Mouse (Mus musculus): ENCODE data around the gene Gfy. TPM values are rescaled to one million over a fixed set of nuclear protein-coding genes. Genes with fewer than 3 reads are reported as not detected.

Gene Gfy
- polyA plus RNA-seq, 1 experiment from 2014 or later: not detected

DNA sequence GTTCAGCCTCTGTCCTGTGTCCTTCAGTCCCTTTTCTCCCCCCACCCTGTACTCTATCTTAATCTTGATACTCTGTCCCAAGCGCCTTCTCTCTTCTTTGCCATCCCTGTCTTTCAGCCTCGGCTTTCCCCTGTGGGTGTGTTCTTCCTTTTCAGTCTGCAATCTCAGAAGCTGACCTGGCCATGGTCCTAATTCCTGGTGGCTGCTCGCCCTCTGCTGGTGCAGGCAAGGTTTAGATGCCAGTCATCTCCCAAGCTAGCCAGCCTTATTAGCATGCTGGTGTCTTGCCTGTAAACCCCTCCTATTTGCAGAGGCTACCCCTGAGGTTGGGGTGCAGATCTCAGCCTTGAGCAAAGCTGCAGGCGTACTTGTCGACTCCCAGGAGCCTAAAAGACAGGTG, 19.1 kb upstream of the Gfy start:
- Histone ChIP-seq H3K9ac (replicated peaks; ENCODE audit: low read depth, low read length) (no peak overlapping the region), H3K36me3 (ENCODE audit: control insufficient read depth, insufficient read depth, low read length) (no peaks in the 10 kb centered on the region), H3K27me3 (ENCODE audit: control insufficient read depth, insufficient read depth, low read length) (no peaks in the 10 kb centered on the region), H3K4me2 (replicated peaks; ENCODE audit: low read depth, low read length) (no peak overlapping the region), H3K27ac (ENCODE audit: low read length) (no peak overlapping the region), H3K9me3 (ENCODE audit: control insufficient read depth, low read depth, low read length) (no peaks in the 10 kb centered on the region), H3K4me3 (ENCODE audit: low read depth, low read length) (no peak overlapping the region), H3K4me1 (ENCODE audit: control insufficient read depth, insufficient read depth, low read length) (no peaks in the 10 kb centered on the region)
- 9% methylated on average over 5 of the region's 5 CpGs for WGBS
- ATAC-seq (ENCODE audit: insufficient number of reproducible peaks, insufficient read depth, low FRiP score, low read depth): no peak

DNA sequence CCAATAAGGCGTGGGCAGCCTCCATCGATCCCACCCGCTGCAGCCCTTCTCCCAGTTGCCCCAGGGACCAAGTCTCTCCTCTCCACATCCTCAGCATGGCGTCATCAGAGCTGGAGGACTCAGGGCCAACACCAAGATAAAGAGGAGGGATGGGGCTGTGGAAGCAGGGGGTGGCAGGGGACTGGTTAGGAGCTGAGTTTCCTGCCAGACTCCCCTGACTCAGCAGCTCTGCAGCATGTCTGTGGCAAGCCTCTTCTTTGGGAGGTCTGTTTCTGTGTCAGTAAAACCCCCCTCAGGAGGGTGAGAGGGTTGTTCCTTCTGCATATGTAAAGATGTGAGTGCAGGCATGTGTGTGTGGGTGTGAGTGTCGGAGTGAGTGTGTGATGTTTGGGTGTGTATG, 17.6 kb upstream of the Gfy start:
- no peaks in the 10 kb centered on the region for H3K27me3 ChIP-seq (ENCODE audit: control insufficient read depth, insufficient read depth, low read length)
- no peaks in the 10 kb centered on the region for H3K36me3 ChIP-seq (ENCODE audit: control insufficient read depth, insufficient read depth, low read length)
- H3K27ac ChIP-seq (ENCODE audit: low read length): no peak overlapping the region
- no peak overlapping the region for H3K9ac ChIP-seq (replicated peaks; ENCODE audit: low read depth, low read length)
- no peak overlapping the region for H3K4me3 ChIP-seq (ENCODE audit: low read depth, low read length)
- 67% methylated on average over 5 of the region's 5 CpGs for WGBS
- ATAC-seq (ENCODE audit: insufficient number of reproducible peaks, insufficient read depth, low FRiP score, low read depth): no peak
- no peak overlapping the region for H3K4me2 ChIP-seq (replicated peaks; ENCODE audit: low read depth, low read length)
- peaks cover 2% of the 10 kb centered on the region; the same call in 1 of the 2 replicates for H3K4me1 ChIP-seq (ENCODE audit: control insufficient read depth, insufficient read depth, low read length)
- no peaks in the 10 kb centered on the region for H3K9me3 ChIP-seq (ENCODE audit: control insufficient read depth, low read depth, low read length)

- Histone ChIP-seq H3K4me3 (ENCODE audit: low read depth, low read length) (no peak overlapping the region), H3K4me1 (ENCODE audit: control insufficient read depth, insufficient read depth, low read length) (peaks cover 6% of the 10 kb centered on the region; the same call in 1 of the 2 replicates), H3K36me3 (ENCODE audit: control insufficient read depth, insufficient read depth, low read length) (no peaks in the 10 kb centered on the region), H3K27me3 (ENCODE audit: control insufficient read depth, insufficient read depth, low read length) (no peaks in the 10 kb centered on the region), H3K9ac (replicated peaks; ENCODE audit: low read depth, low read length) (no peak overlapping the region), H3K9me3 (ENCODE audit: control insufficient read depth, low read depth, low read length) (no peaks in the 10 kb centered on the region), H3K4me2 (replicated peaks; ENCODE audit: low read depth, low read length) (no peak overlapping the region), H3K27ac (ENCODE audit: low read length) (no peak overlapping the region)
- ATAC-seq (ENCODE audit: insufficient number of reproducible peaks, insufficient read depth, low FRiP score, low read depth): no peak
- 89% methylated on average over 4 of the region's 4 CpGs for WGBS
These were observed 16.8 kb upstream of the Gfy start for GRCm38 (mm10) chr7:45196176-45196535.

DNA sequence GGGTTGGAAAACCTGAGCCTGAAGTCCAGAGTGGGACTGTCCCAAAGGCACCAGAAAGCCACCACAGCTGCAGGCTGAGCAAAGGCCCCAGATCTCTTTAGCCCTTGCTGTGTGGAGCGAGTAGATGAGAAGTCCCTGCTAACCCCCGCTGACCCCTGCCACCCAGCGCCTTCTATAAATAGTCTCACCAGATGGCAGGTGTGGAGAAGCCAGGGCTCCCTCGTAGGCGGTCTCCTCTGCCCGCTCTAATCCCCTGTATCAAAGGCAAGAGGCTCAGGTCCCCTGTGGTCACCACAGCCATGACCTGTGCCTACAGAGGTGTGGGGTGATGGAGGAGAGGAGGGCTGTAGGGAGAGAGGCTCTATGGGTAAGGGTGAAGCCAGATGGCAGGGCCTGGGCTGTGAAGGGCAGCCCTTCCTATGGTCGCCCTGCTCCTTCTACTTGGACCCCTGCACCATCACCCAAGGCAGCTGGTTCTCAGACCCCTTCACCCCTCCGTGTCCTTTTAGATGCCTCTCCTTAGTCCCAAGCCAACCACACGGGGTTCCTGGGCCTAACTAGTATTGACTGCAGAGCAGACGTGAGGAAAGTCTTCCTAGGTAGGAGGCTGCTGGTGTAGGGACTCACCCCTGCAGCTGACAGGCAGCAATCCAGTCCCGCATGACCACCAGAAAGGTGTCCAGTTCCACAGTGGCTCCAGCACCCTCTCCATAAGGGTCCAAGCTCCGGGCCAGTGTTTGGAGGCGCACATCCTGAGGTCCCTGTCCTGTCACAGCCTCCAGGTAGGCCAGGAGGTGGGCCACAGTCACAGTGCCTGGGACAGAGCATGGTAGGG, 16.2 kb upstream of the Gfy start:
- Histone ChIP-seq H3K4me2 (replicated peaks; ENCODE audit: low read depth, low read length) (no peak overlapping the region), H3K9me3 (ENCODE audit: control insufficient read depth, low read depth, low read length) (no peaks in the 10 kb centered on the region), H3K27ac (ENCODE audit: low read length) (no peak overlapping the region), H3K4me3 (ENCODE audit: low read depth, low read length) (no peak overlapping the region), H3K9ac (replicated peaks; ENCODE audit: low read depth, low read length) (no peak overlapping the region), H3K4me1 (ENCODE audit: control insufficient read depth, insufficient read depth, low read length) (peaks cover 6% of the 10 kb centered on the region; the same call in 1 of the 2 replicates), H3K36me3 (ENCODE audit: control insufficient read depth, insufficient read depth, low read length) (no peaks in the 10 kb centered on the region), H3K27me3 (ENCODE audit: control insufficient read depth, insufficient read depth, low read length) (no peaks in the 10 kb centered on the region)
- no peak for ATAC-seq (ENCODE audit: insufficient number of reproducible peaks, insufficient read depth, low FRiP score, low read depth)
- WGBS: 55% methylated on average over 13 of the region's 13 CpGs

GRCm38 (mm10) chr7:45193871-45194785, 14.8 kb upstream of the Gfy start:
- no peak for ATAC-seq (ENCODE audit: insufficient number of reproducible peaks, insufficient read depth, low FRiP score, low read depth)
- peaks cover 6% of the 10 kb centered on the region; the same call in 1 of the 2 replicates for H3K4me1 ChIP-seq (ENCODE audit: control insufficient read depth, insufficient read depth, low read length)
- H3K9ac ChIP-seq (replicated peaks; ENCODE audit: low read depth, low read length): no peak overlapping the region
- WGBS: 65% methylated on average over 17 of the region's 17 CpGs
- no peak overlapping the region for H3K4me3 ChIP-seq (ENCODE audit: low read depth, low read length)
- H3K36me3 ChIP-seq (ENCODE audit: control insufficient read depth, insufficient read depth, low read length): no peaks in the 10 kb centered on the region
- H3K27me3 ChIP-seq (ENCODE audit: control insufficient read depth, insufficient read depth, low read length): no peaks in the 10 kb centered on the region
- no peak overlapping the region for H3K27ac ChIP-seq (ENCODE audit: low read length)
- H3K9me3 ChIP-seq (ENCODE audit: control insufficient read depth, low read depth, low read length): no peaks in the 10 kb centered on the region
- no peak overlapping the region for H3K4me2 ChIP-seq (replicated peaks; ENCODE audit: low read depth, low read length)

DNA sequence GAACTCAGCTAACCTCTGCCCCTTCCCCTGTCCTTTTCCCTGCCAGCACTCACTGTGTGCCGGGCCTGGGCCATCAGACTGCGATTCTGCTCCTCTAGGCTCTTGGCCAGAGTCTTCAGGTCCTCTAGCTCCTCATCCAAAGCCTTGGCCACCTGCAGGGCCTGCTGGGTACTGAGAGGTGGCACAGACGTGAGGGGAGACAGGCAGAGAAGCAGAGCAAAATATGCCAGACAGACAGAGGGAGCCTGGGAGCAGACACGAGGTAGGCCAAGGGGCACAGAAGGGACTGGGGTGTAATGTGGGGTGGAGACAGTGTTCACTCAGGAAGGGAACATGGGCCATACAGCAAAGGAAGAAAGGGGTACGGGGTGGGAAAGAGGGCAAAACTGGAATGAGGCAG, 14.0 kb upstream of the Gfy start:
- Histone ChIP-seq H3K36me3 (ENCODE audit: control insufficient read depth, insufficient read depth, low read length) (no peaks in the 10 kb centered on the region), H3K4me3 (ENCODE audit: low read depth, low read length) (no peak overlapping the region), H3K27ac (ENCODE audit: low read length) (no peak overlapping the region), H3K27me3 (ENCODE audit: control insufficient read depth, insufficient read depth, low read length) (no peaks in the 10 kb centered on the region), H3K4me2 (replicated peaks; ENCODE audit: low read depth, low read length) (no peak overlapping the region), H3K4me1 (ENCODE audit: control insufficient read depth, insufficient read depth, low read length) (peaks cover 6% of the 10 kb centered on the region; the same call in 1 of the 2 replicates), H3K9ac (replicated peaks; ENCODE audit: low read depth, low read length) (no peak overlapping the region), H3K9me3 (ENCODE audit: control insufficient read depth, low read depth, low read length) (no peaks in the 10 kb centered on the region)
- WGBS: 49% methylated on average over 5 of the region's 5 CpGs
- no peak for ATAC-seq (ENCODE audit: insufficient number of reproducible peaks, insufficient read depth, low FRiP score, low read depth)

DNA sequence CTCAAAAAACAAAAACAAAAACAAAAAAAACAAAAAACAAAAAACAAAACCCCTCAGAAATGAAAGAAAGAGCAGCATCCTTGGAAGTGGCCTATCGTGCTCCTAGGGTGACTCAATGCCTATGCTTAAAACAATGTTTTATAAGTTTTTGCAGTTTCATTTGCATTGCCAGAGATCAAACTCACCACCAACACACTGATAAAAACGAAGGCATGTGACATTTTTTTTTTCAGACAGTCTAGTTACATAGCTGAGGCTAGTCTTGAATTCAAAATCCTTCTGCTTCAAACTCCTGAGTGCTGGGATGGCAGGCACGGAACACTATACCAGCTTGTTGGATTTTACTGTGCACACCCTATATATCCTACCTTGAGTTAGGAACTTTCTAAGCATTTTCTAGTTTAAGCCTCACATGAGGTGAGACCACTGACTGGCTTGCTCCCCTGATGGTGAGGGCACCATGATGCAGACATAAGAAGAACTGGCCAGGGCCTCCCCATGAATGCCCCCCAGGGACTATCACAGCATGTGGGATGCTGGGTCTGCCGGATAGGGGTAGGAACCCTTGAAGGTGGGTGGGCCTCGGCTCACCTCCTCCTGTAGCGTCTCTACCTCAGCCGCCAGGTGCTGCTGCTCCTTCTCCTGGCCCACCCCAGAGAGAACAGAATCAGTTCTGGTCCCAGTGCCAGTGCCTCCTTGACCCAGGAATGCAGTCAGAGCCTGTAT, 13.4 kb upstream of the Gfy start:
- H3K4me2 ChIP-seq (replicated peaks; ENCODE audit: low read depth, low read length): no peak overlapping the region
- H3K4me3 ChIP-seq (ENCODE audit: low read depth, low read length): no peak overlapping the region
- 81% methylated on average over 7 of the region's 7 CpGs for WGBS
- H3K9me3 ChIP-seq (ENCODE audit: control insufficient read depth, low read depth, low read length): no peaks in the 10 kb centered on the region
- peaks cover 6% of the 10 kb centered on the region; the same call in 1 of the 2 replicates for H3K4me1 ChIP-seq (ENCODE audit: control insufficient read depth, insufficient read depth, low read length)
- ATAC-seq (ENCODE audit: insufficient number of reproducible peaks, insufficient read depth, low FRiP score, low read depth): no peak
- no peaks in the 10 kb centered on the region for H3K27me3 ChIP-seq (ENCODE audit: control insufficient read depth, insufficient read depth, low read length)
- H3K27ac ChIP-seq (ENCODE audit: low read length): no peak overlapping the region
- H3K36me3 ChIP-seq (ENCODE audit: control insufficient read depth, insufficient read depth, low read length): no peaks in the 10 kb centered on the region
- H3K9ac ChIP-seq (replicated peaks; ENCODE audit: low read depth, low read length): no peak overlapping the region

DNA sequence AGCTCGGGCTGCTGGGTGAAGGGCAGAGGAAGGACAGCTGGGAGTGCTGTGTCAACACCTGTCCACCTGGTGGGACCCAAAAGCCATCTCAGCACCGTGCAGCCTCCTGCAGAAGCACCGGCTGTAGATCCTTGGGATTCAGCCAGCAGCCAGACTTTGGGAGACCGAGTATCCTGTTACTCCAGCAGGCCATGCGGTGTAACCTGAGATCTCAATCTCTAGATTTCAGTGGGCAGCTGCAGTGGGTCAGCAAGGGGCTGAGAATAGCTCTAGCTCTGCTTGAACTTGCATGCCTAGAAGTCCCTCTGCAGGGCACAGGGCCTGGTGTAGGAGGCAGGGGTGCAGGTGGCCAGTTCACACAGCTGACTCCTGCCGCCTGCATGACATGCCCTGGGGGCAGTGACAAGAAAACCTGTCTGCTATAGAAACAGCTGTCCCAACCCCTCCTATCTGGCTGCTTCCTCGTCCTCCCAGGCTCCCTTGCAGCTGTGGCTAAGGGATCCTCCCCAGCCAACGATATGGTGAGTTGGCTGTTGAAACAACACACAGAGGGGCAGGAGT, 12.5 kb upstream of the Gfy start:
- Histone ChIP-seq H3K36me3 (ENCODE audit: control insufficient read depth, insufficient read depth, low read length) (no peaks in the 10 kb centered on the region), H3K27me3 (ENCODE audit: control insufficient read depth, insufficient read depth, low read length) (0 out of 2 replicates have a peak, but pooled peaks cover 2% of the 10 kb centered on the region), H3K4me2 (replicated peaks; ENCODE audit: low read depth, low read length) (no peak overlapping the region), H3K4me1 (ENCODE audit: control insufficient read depth, insufficient read depth, low read length) (peaks cover 6% of the 10 kb centered on the region; the same call in 1 of the 2 replicates), H3K4me3 (ENCODE audit: low read depth, low read length) (no peak overlapping the region), H3K27ac (ENCODE audit: low read length) (no peak overlapping the region), H3K9ac (replicated peaks; ENCODE audit: low read depth, low read length) (no peak overlapping the region), H3K9me3 (ENCODE audit: control insufficient read depth, low read depth, low read length) (no peaks in the 10 kb centered on the region)
- 6% methylated on average over 8 of the region's 8 CpGs for WGBS
- 0 out of 2 replicates have a peak, but pooled peaks have one; percentile 35 for ATAC-seq (ENCODE audit: insufficient number of reproducible peaks, insufficient read depth, low FRiP score, low read depth)

Data from stomach, embryonic 14.5 days (tissue).